Mouse (Mus musculus) T-helper 2 cell (primary cell): Measurements from ENCODE around the gene Slx4.
"Not testable (repeated sequence)": the region's sequence is repeated elsewhere in the genome, so short reads cannot be mapped to it uniquely, and the experiment has no call there.

ENCODE experiments used
- in situ Hi-C: fragments of 300-600 bp; cut with MboI, MseI; formaldehyde crosslinking; loops from one replicate; pipeline ENCODE4 v1.15.1; 2025; ENCODE audit warnings: high pct_unique_total_duplicates

Gene Slx4

DNA sequence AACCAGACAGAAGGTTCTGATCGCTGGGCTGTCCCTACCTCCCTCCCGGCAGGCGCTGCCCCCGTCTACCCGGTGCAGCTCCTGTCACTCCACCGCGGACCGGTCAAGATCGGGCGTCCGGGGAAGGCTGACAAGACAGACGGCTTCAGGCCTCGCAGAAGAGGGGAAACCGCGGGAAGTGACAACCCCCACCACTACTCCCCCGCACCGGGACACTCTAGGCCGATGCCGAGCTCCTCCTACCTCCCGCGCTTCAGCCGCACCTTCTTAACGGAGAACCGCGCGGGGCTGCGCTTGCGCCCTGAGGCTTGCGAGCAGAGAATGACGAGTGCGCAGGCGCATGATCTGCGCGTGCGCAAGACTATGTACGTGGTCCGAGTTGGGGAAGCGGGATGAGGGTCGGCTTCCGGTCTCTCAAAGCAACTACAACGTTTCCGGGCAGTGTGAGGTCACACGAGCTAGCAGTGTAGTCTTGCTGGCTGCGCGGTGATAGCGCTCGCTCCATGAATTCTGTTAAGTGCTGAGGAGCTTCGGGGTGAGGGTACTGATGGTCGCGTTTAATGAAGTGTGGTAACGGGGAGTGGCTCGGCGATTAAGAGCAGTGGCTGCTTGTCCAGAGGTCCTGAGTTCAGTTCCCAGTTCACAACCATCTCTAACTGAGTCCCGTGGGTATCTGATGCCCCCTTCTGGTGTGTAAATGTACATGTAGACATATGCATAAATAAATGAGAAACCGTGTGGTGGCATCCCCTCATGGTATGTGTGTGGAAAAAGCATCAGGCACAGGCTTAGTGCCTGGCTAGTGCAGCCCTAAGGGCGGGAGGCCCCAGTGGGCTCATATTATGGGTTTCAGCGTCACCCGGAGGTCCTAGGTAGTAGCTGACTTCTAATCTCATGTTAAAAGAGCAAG is at the start of gene Slx4:
TSS of gene Slx4 (minus strand) at position 282 of the 910 bp plus-strand sequence.
- in situ Hi-C loops, result loop anchor here (5.0 kb wide), 1 partner anchor 96 kb away; the partner anchor contains the start of genes 1700037C18Rik and Cluap1

DNA sequence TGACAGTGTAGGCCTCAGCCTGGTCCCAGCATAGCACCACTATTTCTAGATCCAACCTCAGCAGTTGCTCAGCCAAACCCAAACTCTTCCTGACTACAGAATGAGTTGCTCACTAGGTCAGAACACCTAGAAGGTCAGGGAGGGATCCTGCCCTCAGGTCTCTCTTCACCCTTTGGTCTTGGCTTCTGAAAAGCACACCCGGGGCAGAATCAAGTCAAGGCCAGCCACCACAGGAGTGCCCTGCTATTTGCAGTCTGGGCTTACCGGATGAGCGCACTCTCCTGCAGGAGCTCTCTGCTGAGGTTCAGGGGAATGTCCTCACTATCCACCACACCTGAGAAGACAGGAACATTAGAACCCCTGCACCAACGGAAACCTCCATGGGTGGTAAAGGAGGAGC is 49.0 kb upstream of the Slx4 start:
- in situ Hi-C loops, result no loop called here

- in situ Hi-C loops, result no loop called here
These were observed 42.0 kb upstream of the Slx4 start for GRCm38 (mm10) chr16:4045524-4045923.

- in situ Hi-C loops, result no loop called here
These were observed 40.5 kb upstream of the Slx4 start for GRCm38 (mm10) chr16:4044093-4044492.

- in situ Hi-C loops, result no loop called here
These were observed 38.1 kb upstream of the Slx4 start for GRCm38 (mm10) chr16:4041646-4042045.

GRCm38 (mm10) chr16:4040206-4040605 is 36.6 kb upstream of the Slx4 start:
- in situ Hi-C loops, result no loop called here

GRCm38 (mm10) chr16:4037690-4038089 is 34.1 kb upstream of the Slx4 start:
- in situ Hi-C loops, result no loop called here

DNA sequence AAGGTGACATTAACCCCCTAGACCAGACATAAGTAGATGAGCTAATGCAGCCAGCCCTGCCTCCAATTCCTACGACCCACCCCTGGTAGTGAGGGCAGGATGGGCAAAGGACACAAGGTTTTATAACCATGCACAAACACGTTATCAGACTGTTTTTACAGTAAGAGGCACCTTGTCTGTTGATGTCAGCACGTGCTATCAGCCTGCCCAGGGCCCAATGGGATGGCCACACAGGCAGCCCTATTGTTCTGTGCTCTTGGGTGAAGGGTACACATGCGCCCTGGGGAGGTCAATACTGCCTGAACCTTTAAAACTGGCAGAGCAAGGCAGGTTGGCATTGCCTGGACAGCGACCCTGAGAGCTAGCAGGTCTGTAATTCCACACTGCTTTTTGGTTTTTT is 33.2 kb upstream of the Slx4 start, which contains the start of gene Dnase1:
TSS of gene Dnase1 (plus strand) at position 136 of the 400 bp plus-strand sequence.
- in situ Hi-C loops, result no loop called here

- in situ Hi-C loops, result no loop called here
These were observed 32.0 kb upstream of the Slx4 start for GRCm38 (mm10) chr16:4035575-4035974.

- in situ Hi-C loops, result no loop called here
These were observed 30.9 kb upstream of the Slx4 start for GRCm38 (mm10) chr16:4034476-4034875.

- in situ Hi-C loops, result no loop called here
These were observed 30.4 kb upstream of the Slx4 start for GRCm38 (mm10) chr16:4033971-4034370.

DNA sequence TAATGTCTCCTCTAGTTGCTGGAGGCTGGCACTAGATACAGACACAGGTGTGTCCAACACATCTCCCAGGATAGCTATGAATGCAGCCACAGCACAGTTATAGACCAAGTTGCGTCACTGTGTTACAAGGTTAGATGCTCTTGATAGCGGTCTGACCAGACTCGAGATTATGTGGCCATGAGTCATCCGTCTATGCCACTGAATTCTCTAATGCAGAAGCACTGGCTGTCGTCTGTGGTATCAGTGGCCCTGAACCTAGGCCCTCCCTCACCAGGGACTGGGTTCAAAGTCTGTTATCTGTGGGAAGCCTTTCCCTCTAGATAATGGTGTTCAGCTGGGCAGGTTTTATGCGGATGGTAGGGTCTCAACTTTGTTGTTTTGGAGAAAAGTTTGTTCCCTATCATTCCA is 28.8 kb upstream of the Slx4 start:
- in situ Hi-C loops, result no loop called here

DNA sequence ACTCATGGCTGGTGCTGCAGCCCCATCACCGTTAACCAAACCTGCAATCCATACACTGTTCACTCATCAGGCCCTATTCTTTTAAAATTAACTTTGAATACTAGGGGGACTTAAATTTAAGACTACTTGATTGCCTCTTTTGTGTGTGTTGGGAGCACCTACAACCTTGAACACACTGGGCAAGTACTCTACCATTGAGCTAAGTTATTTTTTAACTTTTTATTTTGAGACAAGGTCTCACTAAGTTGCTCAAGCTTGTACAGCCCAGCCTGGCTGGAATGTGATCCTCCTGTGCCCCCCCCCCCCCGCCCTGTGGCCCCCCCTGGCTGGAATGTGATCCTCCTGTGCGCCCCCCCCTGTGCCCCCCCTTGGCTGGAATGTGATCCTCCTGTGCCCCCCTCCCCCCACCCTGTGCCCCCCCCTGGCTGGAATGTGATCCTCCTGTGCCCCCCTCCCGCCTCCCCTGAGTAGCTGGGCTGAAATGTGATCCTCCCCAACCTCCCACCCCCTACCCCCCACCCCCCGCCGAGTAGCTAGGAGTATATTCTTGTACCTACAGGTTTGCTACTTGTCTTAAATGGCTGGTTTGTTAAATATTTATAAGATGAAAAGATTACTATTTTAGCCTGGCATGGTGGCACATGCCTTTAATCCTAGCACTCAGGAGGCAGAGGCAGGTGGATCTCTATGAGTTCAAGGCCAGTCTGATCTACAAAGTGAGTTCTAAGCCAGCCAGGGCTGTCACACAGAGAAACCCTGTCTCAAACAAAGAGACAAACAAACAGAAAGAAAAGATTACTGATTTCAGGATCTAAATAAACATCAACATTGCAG is 28.1 kb upstream of the Slx4 start:
- in situ Hi-C loops, result no loop called here

DNA sequence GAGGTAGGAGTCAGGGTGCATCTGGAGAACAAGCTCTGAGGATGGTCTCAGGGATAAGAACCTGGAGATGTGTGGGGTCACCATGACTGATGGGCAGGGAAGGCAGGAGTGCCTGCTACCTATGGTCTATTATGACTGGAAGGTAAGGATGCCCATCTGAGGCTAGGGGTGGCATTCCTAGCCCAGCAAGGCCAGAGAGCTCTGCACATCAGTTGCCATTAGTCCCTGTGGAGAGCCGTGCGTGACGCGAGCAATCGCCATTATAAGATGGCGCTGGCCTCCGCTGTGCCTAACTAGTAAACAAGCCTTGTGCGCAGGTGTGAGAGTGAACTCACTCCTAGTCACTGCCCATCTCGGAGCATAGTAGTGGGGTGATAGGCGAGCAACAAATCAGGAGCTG is 26.9 kb upstream of the Slx4 start:
- in situ Hi-C loops, result no loop called here

DNA sequence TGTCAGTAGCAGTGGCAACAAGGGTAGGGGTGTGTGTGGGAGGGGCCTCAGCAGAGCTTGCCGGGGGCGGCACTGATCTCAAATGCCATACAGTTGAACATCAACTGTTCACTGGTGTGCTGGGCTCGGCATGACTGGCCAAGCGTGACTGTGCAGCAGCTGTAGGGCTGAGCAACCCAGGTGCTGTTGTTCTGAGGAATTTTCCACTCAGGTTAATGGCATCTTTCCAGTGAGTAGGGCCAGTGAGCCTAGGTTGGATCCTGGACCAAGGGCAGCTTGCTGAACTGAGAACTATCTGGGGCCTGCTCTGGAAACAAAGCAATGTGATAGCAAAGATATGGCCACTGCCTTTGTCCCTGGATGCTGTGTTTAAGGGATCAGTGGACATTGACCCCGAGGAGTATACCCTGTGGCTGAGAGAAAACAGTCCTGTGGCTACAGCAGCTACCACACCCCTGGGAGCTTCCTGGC is 25.8 kb upstream of the Slx4 start:
- in situ Hi-C loops, result no loop called here

GRCm38 (mm10) chr16:4027211-4027610 is 23.6 kb upstream of the Slx4 start:
- in situ Hi-C loops, result no loop called here

DNA sequence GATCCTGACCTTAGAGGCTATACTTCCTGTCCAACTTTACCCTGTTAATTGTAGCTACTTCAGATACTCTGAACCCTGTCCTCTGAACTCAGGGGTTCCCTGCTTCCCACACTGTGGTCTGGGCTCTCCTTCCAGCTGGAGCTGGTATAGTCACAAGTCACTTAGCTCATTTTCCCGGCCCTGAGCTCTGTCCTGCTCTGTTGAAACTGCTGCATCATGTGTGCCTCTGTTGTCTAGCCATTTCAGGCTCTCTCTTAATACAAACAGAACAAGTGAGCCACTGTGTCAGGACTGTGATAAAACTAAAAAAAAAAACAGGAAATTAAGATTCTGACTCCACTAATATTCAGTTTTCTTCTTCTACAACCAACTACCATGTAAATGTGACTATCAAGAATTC is 23.1 kb upstream of the Slx4 start:
- in situ Hi-C loops, result no loop called here

GRCm38 (mm10) chr16:4022719-4023118 is 19.1 kb upstream of the Slx4 start:
- in situ Hi-C loops, result no loop called here

DNA sequence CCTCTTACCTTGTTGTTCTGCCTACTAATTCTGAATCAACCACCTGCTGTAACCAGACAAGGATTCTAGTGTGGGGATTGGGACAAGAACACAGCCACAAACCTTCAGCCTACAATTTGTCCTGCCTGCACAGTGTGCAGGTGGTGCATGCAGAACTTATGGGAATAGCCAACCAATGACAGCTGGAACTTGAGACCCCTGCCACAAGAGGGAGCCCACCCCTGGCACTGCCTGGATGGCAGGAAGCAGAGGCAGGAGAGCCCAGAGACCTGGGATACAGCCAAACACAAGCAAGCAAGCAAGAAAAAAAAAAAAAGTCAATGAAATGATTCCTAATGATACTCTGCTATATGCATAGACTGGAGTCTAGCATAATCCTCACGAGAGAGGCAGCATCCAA is 17.7 kb upstream of the Slx4 start:
- in situ Hi-C loops, result no loop called here

DNA sequence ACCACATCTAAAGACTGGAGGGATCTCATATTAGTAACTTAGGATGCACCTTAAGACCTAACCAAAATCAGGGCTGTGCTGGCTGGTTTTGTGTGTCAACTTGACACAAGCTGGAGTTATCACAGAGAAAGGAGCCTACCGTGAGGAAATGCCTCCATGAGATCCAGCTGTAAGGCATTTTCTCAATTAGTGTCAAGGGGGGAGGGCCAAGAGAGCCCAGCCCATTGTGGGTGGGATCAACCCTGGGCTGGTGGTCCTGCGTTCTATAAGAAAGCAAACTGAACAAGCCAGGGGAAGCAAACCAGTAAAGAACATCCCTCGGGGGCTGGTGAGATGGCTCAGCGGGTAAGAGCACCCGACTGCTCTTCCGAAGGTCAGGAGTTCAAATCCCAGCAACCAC is 13.9 kb upstream of the Slx4 start:
- in situ Hi-C loops, result not testable (repeated sequence)

GRCm38 (mm10) chr16:4016786-4017185 is 13.2 kb upstream of the Slx4 start:
- in situ Hi-C loops, result not testable (repeated sequence)

- in situ Hi-C loops, result no loop called here
These were observed 10.6 kb upstream of the Slx4 start for GRCm38 (mm10) chr16:4014040-4014668.
